Mouse (Mus musculus): Measurements from ENCODE around the gene Ywhae.
"Not testable (repeated sequence)": the region's sequence is repeated elsewhere in the genome, so short reads cannot be mapped to it uniquely, and the experiment has no call there.

DNA sequence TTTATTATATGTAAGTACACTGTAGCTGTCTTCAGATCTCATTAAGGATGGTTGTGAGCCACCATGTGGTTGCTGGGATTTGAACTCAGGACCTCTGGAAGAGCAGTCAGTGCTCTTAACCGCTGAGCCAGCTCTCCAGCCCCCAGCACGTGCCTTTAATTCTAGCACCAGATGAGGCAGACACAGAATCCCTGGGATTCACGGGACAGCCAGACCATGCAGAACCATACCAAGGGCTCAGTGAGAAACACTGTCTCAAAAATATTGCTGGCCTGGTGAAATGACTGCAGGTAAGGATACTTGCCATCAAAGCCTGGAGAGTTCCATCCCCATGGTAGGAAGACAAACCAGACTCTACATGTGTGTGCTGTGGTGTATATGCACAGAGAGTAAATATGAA, 35.2 kb upstream of the Ywhae start:
- not testable (repeated sequence) for TF ChIP-seq POLR2A (IDR thresholded peaks at IDR 0.05; ENCODE audit: control insufficient read depth, low read depth, low read length); CTCF (IDR thresholded peaks at IDR 0.05; ENCODE audit: control insufficient read depth, insufficient read depth, insufficient replicate concordance, low read depth, low read length)

Data from testis, adult 2 months (tissue).